ENCODE assay signal across 8 mouse cellular contexts in genomic region chr8:85839916-85840656, GRCm38 (mm10). TPM values are rescaled to one million over a fixed set of nuclear protein-coding genes. Genes with fewer than 3 reads are reported as not detected.
DNase-seq lines count a peak whose midpoint lies in the region; ATAC-seq and TF ChIP-seq lines count a peak whose summit lies in the region.

No protein-coding gene starts in this region.

- peak overlapping the region; percentile 74 for H3K9ac ChIP-seq in CH12.LX (ENCODE audit: insufficient read depth, low read depth)
- H3K9ac ChIP-seq in limb, embryonic 11.5 days (ENCODE audit: low read length): peak overlapping the region; percentile 92

- H3K9me3 ChIP-seq in heart, embryonic 10.5 days: no peaks in the 10 kb centered on the region
- no peaks in the 10 kb centered on the region for H3K9me3 ChIP-seq in CH12.LX (replicated peaks; ENCODE audit: low read length)
- no peaks in the 10 kb centered on the region for H3K9me3 ChIP-seq in limb, embryonic 11.5 days (ENCODE audit: control insufficient read depth, low read length)

- H3K4me2 ChIP-seq in CH12.LX (ENCODE audit: insufficient read depth, low read depth, poor library complexity, severe bottlenecking): peak overlapping the region; percentile 65
- peak overlapping the region; percentile 76 for H3K4me2 ChIP-seq in limb, embryonic 11.5 days (ENCODE audit: low read depth, severe bottlenecking)

- no peak for TF ChIP-seq POLR2A in CH12.LX (IDR thresholded peaks at IDR 0.05; ENCODE audit: low read depth, low read length)
- TF ChIP-seq POLR2A in embryonic fibroblast, embryonic 13.5 days (IDR thresholded peaks at IDR 0.05; ENCODE audit: low read depth, low read length): no peak

- no peak for DNase-seq in heart, embryonic 10.5 days (ENCODE audit: low spot score)
- no peak for DNase-seq in heart, postnatal 14 days
- no peak for DNase-seq in CH12.LX (ENCODE audit: extremely low read depth)
- no peak for DNase-seq in limb, embryonic 11.5 days (ENCODE audit: low spot score)
- peak; percentile 4 for DNase-seq in retina, postnatal 1 day
- no peak for DNase-seq in adrenal gland, postnatal 36 days
- no peak for DNase-seq in adrenal gland, adult 2 months

- peak overlapping the region; percentile 99 for H3K27ac ChIP-seq in heart, embryonic 10.5 days
- H3K27ac ChIP-seq in CH12.LX (ENCODE audit: insufficient read depth, low read depth): peak overlapping the region; percentile 70
- peak overlapping the region; percentile 86 for H3K27ac ChIP-seq in embryonic fibroblast, embryonic 13.5 days (ENCODE audit: insufficient read depth, low read length)
- peak overlapping the region; percentile 93 for H3K27ac ChIP-seq in limb, embryonic 11.5 days (replicated peaks; ENCODE audit: low read depth, low read length)

- H3K27me3 ChIP-seq in heart, embryonic 10.5 days (ENCODE audit: insufficient read depth, poor library complexity, severe bottlenecking): no peaks in the 10 kb centered on the region
- no peaks in the 10 kb centered on the region for H3K27me3 ChIP-seq in CH12.LX (replicated peaks)
- H3K27me3 ChIP-seq in limb, embryonic 11.5 days (ENCODE audit: control insufficient read depth, insufficient read depth, low read length): no peaks in the 10 kb centered on the region

- H3K4me1 ChIP-seq in heart, embryonic 10.5 days: peaks cover 11% of the 10 kb centered on the region
- H3K4me1 ChIP-seq in CH12.LX (ENCODE audit: control insufficient read depth in 1 of 2, insufficient read depth in 2 of 2): peaks cover 0 to 25% of the 10 kb centered on the region in 2 experiments; a peak in 2 of 4 replicates
- H3K4me1 ChIP-seq in embryonic fibroblast, embryonic 13.5 days (ENCODE audit: control insufficient read depth, insufficient read depth, low read length): no peaks in the 10 kb centered on the region
- H3K4me1 ChIP-seq in limb, embryonic 11.5 days (ENCODE audit: control insufficient read depth, insufficient read depth, low read length): 0 out of 2 replicates have a peak, but pooled peaks cover 5% of the 10 kb centered on the region

- peaks cover 27% of the 10 kb centered on the region for H3K36me3 ChIP-seq in heart, embryonic 10.5 days
- H3K36me3 ChIP-seq in CH12.LX (replicated peaks in 1 of 2; ENCODE audit: control insufficient read depth in 1 of 2, insufficient read depth in 1 of 2, low read length in 1 of 2): peaks cover 7 to 23% of the 10 kb centered on the region in 2 experiments
- H3K36me3 ChIP-seq in limb, embryonic 11.5 days (ENCODE audit: control insufficient read depth, insufficient read depth, low read length): no peaks in the 10 kb centered on the region

- intact Hi-C loops in heart, postnatal 14 days (cut with DNase I): loop anchor here (5.0 kb wide), 1 partner anchor 138 kb away; the partner anchor contains the start of gene Neto2

- H3K79me2 ChIP-seq in CH12.LX (replicated peaks; ENCODE audit: control insufficient read depth, extremely low read depth, insufficient read depth, poor library complexity, severe bottlenecking): peaks cover 12% of the 10 kb centered on the region; the same call in 1 of the 2 replicates

- dilution Hi-C loops in CH12.LX (cut with MboI; ENCODE audit: extremely low pct_ligation_motif_present, extremely low pct_unique_long_range_greater_than_20kb, low sequenced_read_pairs): no loop called here

- no peak for TF ChIP-seq CTCF in CH12.LX (conservative IDR thresholded peaks at IDR 0.05 in 1 of 2, IDR thresholded peaks at IDR 0.05 in 1 of 2; ENCODE audit: low read depth in 2 of 2, low read length in 2 of 2)
- TF ChIP-seq CTCF in embryonic fibroblast, embryonic 13.5 days (IDR thresholded peaks at IDR 0.05; ENCODE audit: borderline replicate concordance, insufficient read depth, low read length): no peak

- WGBS in heart, embryonic 10.5 days: 1% methylated on average over 21 of the region's 21 CpGs
- under 1% methylated on average over 21 of the region's 21 CpGs for WGBS in limb, embryonic 11.5 days

- ATAC-seq in limb, embryonic 11.5 days (ENCODE audit: insufficient number of reproducible peaks, low FRiP score, low TSS enrichment, low read depth): peak; percentile 86; the same call in 1 of the 2 replicates

- peak overlapping the region; percentile 95 for H3K4me3 ChIP-seq in heart, embryonic 10.5 days
- peak overlapping the region; percentile 85 to 98 (median 88) for H3K4me3 ChIP-seq in CH12.LX (replicated peaks in 1 of 3; ENCODE audit: low read depth in 2 of 3, low read length in 2 of 3, poor library complexity in 1 of 3)
- peak overlapping the region; percentile 71 for H3K4me3 ChIP-seq in embryonic fibroblast, embryonic 13.5 days (ENCODE audit: insufficient read depth, low read length)
- peak overlapping the region; percentile 89 for H3K4me3 ChIP-seq in limb, embryonic 11.5 days (ENCODE audit: low read depth, low read length)

- no peak for TF ChIP-seq EP300 in CH12.LX (IDR thresholded peaks at IDR 0.05; ENCODE audit: low read length)

- TF ChIP-seq RAD21 in CH12.LX (IDR thresholded peaks at IDR 0.05; ENCODE audit: low read depth, low read length): no peak

- in situ Hi-C loops in CH12.LX (cut with MboI; ENCODE audit: low pct_ligation_motif_present, low pct_unique_long_range_greater_than_20kb, low sequenced_read_pairs): no loop called here

TF ChIP-seq in CH12.LX, 34 proteins besides CTCF, POLR2A, EP300 and RAD21:
- no peak for TF ChIP-seq MEF2A (IDR thresholded peaks at IDR 0.05; ENCODE audit: borderline replicate concordance, low read depth, low read length)
- TF ChIP-seq SMC3 (IDR thresholded peaks at IDR 0.05; ENCODE audit: low read depth, low read length): no peak
- TF ChIP-seq MAFK (IDR thresholded peaks at IDR 0.05; ENCODE audit: insufficient replicate concordance, low read length): no peak
- no peak for TF ChIP-seq CHD2 (IDR thresholded peaks at IDR 0.05; ENCODE audit: low read length)
- no peak for TF ChIP-seq MXI1 (IDR thresholded peaks at IDR 0.05; ENCODE audit: low read depth, low read length)
- TF ChIP-seq UBTF (IDR thresholded peaks at IDR 0.05; ENCODE audit: low read depth, low read length): no peak
- TF ChIP-seq RCOR1 (conservative IDR thresholded peaks at IDR 0.05; ENCODE audit: low read depth, low read length): no peak
- no peak; the same call in 1 of the 2 replicates for TF ChIP-seq SIN3A (IDR thresholded peaks at IDR 0.05; ENCODE audit: low read length)
- no peak for TF ChIP-seq ZMIZ1 (IDR thresholded peaks at IDR 0.05; ENCODE audit: low read depth, low read length)
- no peak for TF ChIP-seq PAX5 (IDR thresholded peaks at IDR 0.05; ENCODE audit: low read length)
- TF ChIP-seq CHD1 (IDR thresholded peaks at IDR 0.05; ENCODE audit: low read depth, low read length): no peak; the same call in 1 of the 2 replicates
- TF ChIP-seq POLR2AphosphoS2 (IDR thresholded peaks at IDR 0.05; ENCODE audit: low read depth, low read length): no peak
- no peak for TF ChIP-seq JUND (conservative IDR thresholded peaks at IDR 0.05; ENCODE audit: low read depth, low read length)
- no peak for TF ChIP-seq ZC3H11A (IDR thresholded peaks at IDR 0.05; ENCODE audit: low read depth, low read length)
- no peak for TF ChIP-seq HCFC1 (IDR thresholded peaks at IDR 0.05; ENCODE audit: low read depth, low read length)
- TF ChIP-seq BHLHE40 (IDR thresholded peaks at IDR 0.05; ENCODE audit: low read depth, low read length): no peak
- TF ChIP-seq ETS1 (conservative IDR thresholded peaks at IDR 0.05; ENCODE audit: low read depth, low read length): no peak

RNA-seq across cellular contexts. Expression of gene Itfg1, which starts 0.6 kb away (rescaled TPM):
- 59.5 and 73.7 TPM in 2 replicates for polyA plus RNA-seq in heart, embryonic 10.5 days (2016; fragmentation: Nextera tagmentation; extraction: Ambion mirVana)
- 10 to 100 TPM; 47.2 to 50.1 TPM for total RNA-seq in heart, postnatal 14 days (2021)
- total RNA-seq in CH12.LX (2012; rRNA removed) (26.2 and 26.6 TPM in 2 replicates), CH12.LX (2014; rRNA removed) (55.3 and 58.9 TPM in 2 replicates)
- polyA plus RNA-seq in CH12.LX (2012; ENCODE audit: insufficient read length, low read depth): 25.1 and 26.7 TPM in 2 replicates
- polyA plus RNA-seq in embryonic fibroblast, embryonic 13.5 days (2011; ENCODE audit: insufficient read length, low read depth, missing spikeins): 80.8 and 85.4 TPM in 2 replicates
- polyA plus RNA-seq in limb, embryonic 11.5 days (2014; fragmentation: Nextera tagmentation; extraction: Ambion mirVana): 62.2 and 64.7 TPM in 2 replicates
- 10 to 100 TPM; 68.0 to 71.6 TPM for total RNA-seq in adrenal gland, postnatal 36 days (2021)
- 10 to 100 TPM; 74.1 to 78.2 TPM for total RNA-seq in adrenal gland, adult 2 months (2021)
- polyA plus RNA-seq in adrenal gland, adult 2 months (2012; rRNA removed): 18.0 and 23.1 TPM in 2 replicates

RNA-seq across cellular contexts. Expression of gene Phkb, which starts 0.7 kb away (rescaled TPM):
- polyA plus RNA-seq in heart, embryonic 10.5 days (2016; fragmentation: Nextera tagmentation; extraction: Ambion mirVana): 51.4 and 56.2 TPM in 2 replicates
- total RNA-seq in heart, postnatal 14 days (2021): 10 to 100 TPM; 54.9 to 56.1 TPM
- total RNA-seq in CH12.LX (2012; rRNA removed) (19.6 and 20.9 TPM in 2 replicates), CH12.LX (2014; rRNA removed) (23.5 and 26.2 TPM in 2 replicates)
- polyA plus RNA-seq in CH12.LX (2012; ENCODE audit: insufficient read length, low read depth): 22.9 and 25.4 TPM in 2 replicates
- polyA plus RNA-seq in embryonic fibroblast, embryonic 13.5 days (2011; ENCODE audit: insufficient read length, low read depth, missing spikeins): 27.4 and 45.6 TPM in 2 replicates
- 55.8 and 56.5 TPM in 2 replicates for polyA plus RNA-seq in limb, embryonic 11.5 days (2014; fragmentation: Nextera tagmentation; extraction: Ambion mirVana)
- total RNA-seq in adrenal gland, postnatal 36 days (2021): 10 to 100 TPM; 53.4 to 67.5 TPM
- total RNA-seq in adrenal gland, adult 2 months (2021): 10 to 100 TPM; 51.3 to 63.1 TPM
- polyA plus RNA-seq in adrenal gland, adult 2 months (2012; rRNA removed): 2.1 and 3.0 TPM in 2 replicates
